Mouse (Mus musculus): Measurements from ENCODE around the gene Gm12216. TPM values are rescaled to one million over a fixed set of nuclear protein-coding genes. Genes with fewer than 3 reads are reported as not detected.

The Gm12216 gene
- polyA plus RNA-seq, 1 experiment from 2014 or later = 0.40 TPM

DNA sequence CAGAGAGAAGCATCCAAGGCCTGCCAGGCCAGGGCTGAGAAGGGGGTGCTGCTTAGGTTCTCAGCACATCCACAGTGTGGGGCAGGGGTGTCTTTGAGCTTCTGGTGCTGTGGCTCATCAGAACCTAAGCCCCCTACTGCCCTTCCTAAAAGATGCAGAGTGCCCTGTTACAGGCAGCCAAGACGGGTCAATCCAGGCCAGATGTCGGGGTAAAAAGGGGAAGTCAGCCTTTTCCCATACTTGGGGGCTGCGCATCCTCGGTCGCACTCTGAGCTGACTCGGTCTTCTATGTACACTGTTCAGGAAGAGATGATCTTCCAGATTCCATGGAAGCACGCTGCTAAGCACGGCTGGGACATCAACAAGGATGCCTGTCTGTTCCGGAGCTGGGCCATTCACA lies 86.5 kb downstream of the Gm12216 start:
- Histone ChIP-seq H3K9ac (ENCODE audit: low read depth, low read length) (no peak overlapping the region), H3K27ac (ENCODE audit: low read depth, low read length) (no peak overlapping the region), H3K9me3 (ENCODE audit: control insufficient read depth, low read length) (no peaks in the 10 kb centered on the region), H3K4me2 (ENCODE audit: low read length) (no peak overlapping the region), H3K4me1 (ENCODE audit: control insufficient read depth, insufficient read depth, low read depth, low read length) (peaks cover 4% of the 10 kb centered on the region; the same call in 1 of the 2 replicates), H3K4me3 (ENCODE audit: low read length) (no peak overlapping the region), H3K27me3 (replicated peaks; ENCODE audit: control insufficient read depth, insufficient read depth, low read length) (peaks cover 6% of the 10 kb centered on the region), H3K36me3 (ENCODE audit: control insufficient read depth, insufficient read depth, low read length) (no peaks in the 10 kb centered on the region)
- WGBS = 83% methylated on average over 9 of the region's 9 CpGs
- no peak for ATAC-seq

DNA sequence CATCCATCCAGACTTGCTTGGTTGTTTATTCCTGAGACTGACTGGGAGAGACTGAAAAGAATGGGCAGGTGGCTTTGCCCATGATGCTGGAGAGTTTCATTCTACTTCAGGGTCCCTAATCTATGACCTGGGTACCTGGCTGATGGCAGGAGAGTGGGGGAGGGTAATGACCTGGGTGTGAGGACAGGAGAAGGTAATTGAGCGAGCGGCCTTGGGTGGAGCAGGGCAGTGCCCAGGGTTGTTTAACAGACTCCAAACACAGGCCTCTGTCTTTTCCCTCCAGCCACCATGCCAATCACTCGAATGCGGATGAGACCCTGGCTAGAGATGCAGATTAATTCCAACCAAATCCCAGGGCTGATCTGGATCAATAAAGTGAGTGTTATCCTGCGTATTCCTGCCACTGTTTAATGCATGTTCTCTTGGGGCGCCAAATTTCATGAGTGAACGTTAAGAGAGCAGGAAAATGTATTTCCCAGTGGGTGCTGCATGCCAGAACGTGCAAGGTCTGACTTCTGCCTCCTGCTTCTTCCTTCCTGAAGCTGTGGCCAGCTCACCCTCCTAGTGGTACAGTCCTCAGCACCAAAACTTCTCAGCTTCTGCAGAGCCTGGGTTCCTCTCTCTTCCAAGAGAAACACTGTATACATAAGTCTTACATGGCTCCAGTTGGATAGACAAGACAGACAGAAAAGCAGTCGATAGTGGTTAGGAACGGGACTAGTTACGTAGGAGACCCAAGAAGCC lies 87.9 kb downstream of the Gm12216 start:
- Histone ChIP-seq H3K36me3 (ENCODE audit: control insufficient read depth, insufficient read depth, low read length) (no peaks in the 10 kb centered on the region), H3K27ac (ENCODE audit: low read depth, low read length) (no peak overlapping the region), H3K27me3 (replicated peaks; ENCODE audit: control insufficient read depth, insufficient read depth, low read length) (peaks cover 6% of the 10 kb centered on the region), H3K4me1 (ENCODE audit: control insufficient read depth, insufficient read depth, low read depth, low read length) (peaks cover 4% of the 10 kb centered on the region; the same call in 1 of the 2 replicates), H3K9me3 (ENCODE audit: control insufficient read depth, low read length) (no peaks in the 10 kb centered on the region), H3K4me2 (ENCODE audit: low read length) (peak overlapping the region; percentile 91), H3K9ac (ENCODE audit: low read depth, low read length) (no peak overlapping the region), H3K4me3 (ENCODE audit: low read length) (no peak overlapping the region)
- WGBS = 84% methylated on average over 11 of the region's 11 CpGs
- no peak for ATAC-seq

DNA sequence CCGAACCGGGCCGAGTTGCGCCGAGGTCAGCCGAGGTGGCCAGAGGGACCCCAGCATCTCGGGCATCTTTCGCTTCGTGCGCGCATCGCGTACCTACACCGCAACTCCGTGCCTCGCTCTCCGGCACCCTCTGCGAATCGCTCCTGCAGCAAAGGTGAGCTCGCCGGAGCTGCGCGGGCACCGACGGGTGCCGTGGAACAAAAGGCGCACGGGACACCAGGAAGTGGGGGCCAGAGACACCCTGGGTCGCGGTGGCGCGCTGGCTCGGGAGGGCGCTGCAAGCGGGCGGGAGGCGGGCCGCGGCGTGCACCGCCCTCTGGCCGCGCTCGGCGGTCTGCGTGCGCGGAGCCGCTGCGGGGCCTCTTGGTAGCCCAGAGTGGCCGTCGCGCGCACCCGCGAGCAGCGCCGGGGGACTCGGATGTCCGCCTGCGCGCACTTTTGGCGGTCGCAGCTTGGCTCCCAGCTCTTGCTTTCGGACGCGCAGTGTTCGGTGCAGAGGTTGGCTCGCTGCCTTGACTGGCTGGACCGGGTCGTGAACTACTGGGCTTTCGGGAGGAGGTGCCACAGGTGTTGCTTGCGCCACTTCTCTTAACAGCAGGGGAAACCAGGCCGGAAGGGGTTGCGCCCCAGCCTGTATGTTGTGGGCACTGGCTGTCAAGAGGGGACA lies 88.8 kb downstream of the Gm12216 start:
- H3K4me2 ChIP-seq (ENCODE audit: low read length) = peak overlapping the region; percentile 91
- H3K4me1 ChIP-seq (ENCODE audit: control insufficient read depth, insufficient read depth, low read depth, low read length) = peaks cover 4% of the 10 kb centered on the region; the same call in 1 of the 2 replicates
- no peaks in the 10 kb centered on the region for H3K9me3 ChIP-seq (ENCODE audit: control insufficient read depth, low read length)
- under 1% methylated on average over 67 of the region's 75 CpGs for WGBS
- no peaks in the 10 kb centered on the region for H3K36me3 ChIP-seq (ENCODE audit: control insufficient read depth, insufficient read depth, low read length)
- ATAC-seq = peak; percentile 75
- peaks cover 6% of the 10 kb centered on the region for H3K27me3 ChIP-seq (replicated peaks; ENCODE audit: control insufficient read depth, insufficient read depth, low read length)
- peak overlapping the region; percentile 79 for H3K4me3 ChIP-seq (ENCODE audit: low read length)
- no peak overlapping the region for H3K27ac ChIP-seq (ENCODE audit: low read depth, low read length)
- H3K9ac ChIP-seq (ENCODE audit: low read depth, low read length) = peak overlapping the region; percentile 75

DNA sequence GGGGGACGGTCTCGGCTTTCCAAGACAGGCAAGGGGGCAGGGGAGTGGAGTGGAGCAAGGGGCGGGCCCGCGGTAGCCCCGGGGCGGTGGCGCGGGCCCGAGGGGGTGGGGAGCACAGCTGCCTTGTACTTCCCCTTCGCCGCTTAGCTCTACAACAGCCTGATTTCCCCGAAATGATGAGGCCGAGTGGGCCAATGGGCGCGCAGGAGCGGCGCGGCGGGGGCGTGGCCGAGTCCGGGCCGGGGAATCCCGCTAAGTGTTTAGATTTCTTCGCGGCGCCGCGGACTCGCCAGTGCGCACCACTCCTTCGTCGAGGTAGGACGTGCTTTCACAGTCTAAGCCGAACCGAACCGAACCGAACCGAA lies 89.3 kb downstream of the Gm12216 start, which contains the start of gene Irf1:
Irf1 (plus strand) TSS at position 255 of the 365 bp plus-strand sequence.
- H3K4me2 ChIP-seq (ENCODE audit: low read length) = peak within 1 kb of the TSS; percentile 91
- peak; percentile 95 for ATAC-seq
- no peak within 1 kb of the TSS for H3K27ac ChIP-seq (ENCODE audit: low read depth, low read length)

DNA sequence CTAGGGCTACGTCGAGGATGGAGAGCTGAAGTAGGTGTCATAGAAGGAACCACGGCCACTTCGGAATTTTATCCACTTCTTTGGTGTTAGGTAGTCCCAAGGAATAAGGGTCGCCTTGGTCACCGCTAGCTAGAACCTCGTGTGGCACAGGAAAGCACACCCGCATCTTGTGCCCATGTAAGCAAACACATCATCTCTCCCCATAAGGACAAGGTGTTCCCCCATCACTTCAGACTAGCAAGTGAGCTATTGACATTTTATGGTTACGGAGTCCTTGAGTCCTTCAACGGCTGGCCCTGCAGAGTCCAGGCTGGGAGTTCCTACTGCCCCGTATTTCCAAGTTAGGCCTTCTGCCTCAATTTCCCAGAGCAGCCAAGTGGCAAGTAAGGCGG lies 89.9 kb downstream of the Gm12216 start:
- no peak for ATAC-seq
- peaks cover 4% of the 10 kb centered on the region for H3K4me1 ChIP-seq (ENCODE audit: control insufficient read depth, insufficient read depth, low read depth, low read length)
- peak overlapping the region; percentile 75 for H3K9ac ChIP-seq (ENCODE audit: low read depth, low read length)
- H3K27ac ChIP-seq (ENCODE audit: low read depth, low read length) = no peak overlapping the region
- H3K27me3 ChIP-seq (replicated peaks; ENCODE audit: control insufficient read depth, insufficient read depth, low read length) = peaks cover 6% of the 10 kb centered on the region
- 64% methylated on average over 12 of the region's 12 CpGs for WGBS
- H3K4me2 ChIP-seq (ENCODE audit: low read length) = peak overlapping the region; percentile 91
- peak overlapping the region; percentile 79 for H3K4me3 ChIP-seq (ENCODE audit: low read length)
- H3K9me3 ChIP-seq (ENCODE audit: control insufficient read depth, low read length) = no peaks in the 10 kb centered on the region
- H3K36me3 ChIP-seq (ENCODE audit: control insufficient read depth, insufficient read depth, low read length) = no peaks in the 10 kb centered on the region

More for the DNA sequence above, 89.3 kb downstream of the Gm12216 start, which contains the start of gene Irf1:
- peak within 1 kb of the TSS; percentile 75 for H3K9ac ChIP-seq (ENCODE audit: low read depth, low read length)
- H3K27me3 ChIP-seq (replicated peaks; ENCODE audit: control insufficient read depth, insufficient read depth, low read length) = peaks cover 6% of the 10 kb centered on the region
- no peaks in the 10 kb centered on the region for H3K9me3 ChIP-seq (ENCODE audit: control insufficient read depth, low read length)
- WGBS = under 1% methylated on average over 40 of the region's 40 CpGs
- H3K4me1 ChIP-seq (ENCODE audit: control insufficient read depth, insufficient read depth, low read depth, low read length) = peaks cover 4% of the 10 kb centered on the region; the same call in 1 of the 2 replicates
- no peaks in the 10 kb centered on the region for H3K36me3 ChIP-seq (ENCODE audit: control insufficient read depth, insufficient read depth, low read length)
- peak within 1 kb of the TSS; percentile 79 for H3K4me3 ChIP-seq (ENCODE audit: low read length)

DNA sequence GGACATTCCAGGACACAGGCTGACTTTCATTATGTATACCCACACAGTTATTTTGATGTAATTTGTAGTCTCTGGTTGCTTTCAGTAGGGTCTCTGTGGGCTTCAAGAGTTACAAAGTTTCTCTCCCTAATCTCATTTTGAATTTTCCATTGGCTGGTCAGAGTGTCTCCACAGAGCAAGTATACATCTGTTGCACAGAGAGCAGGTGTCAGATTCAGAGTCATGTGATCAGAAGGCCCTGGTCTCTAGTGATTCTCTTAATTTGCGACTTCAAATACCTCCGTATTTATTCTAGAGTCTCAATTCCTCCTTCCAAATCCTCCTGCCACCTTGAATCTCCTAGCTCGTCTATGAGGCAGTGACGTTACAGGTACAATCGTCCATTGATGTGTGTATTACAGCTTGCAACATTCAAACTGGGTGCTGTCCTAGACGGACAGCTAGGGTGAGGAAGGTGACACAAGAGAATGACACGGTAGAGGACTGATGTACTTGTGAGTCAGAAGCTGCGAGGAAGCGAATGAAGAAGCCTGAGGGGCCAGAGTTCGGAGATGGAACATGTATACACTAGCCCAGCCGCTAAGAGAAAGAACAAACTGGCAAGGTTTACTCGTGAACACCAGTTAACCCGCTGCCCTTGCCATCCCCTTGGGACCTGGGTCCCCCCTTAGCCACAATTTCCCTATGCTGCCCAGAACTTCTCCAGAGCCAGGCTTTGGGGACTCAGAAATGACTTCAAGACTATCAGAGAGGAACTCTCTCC lies 90.5 kb downstream of the Gm12216 start:
- no peak for ATAC-seq
- no peaks in the 10 kb centered on the region for H3K9me3 ChIP-seq (ENCODE audit: control insufficient read depth, low read length)
- H3K27me3 ChIP-seq (replicated peaks; ENCODE audit: control insufficient read depth, insufficient read depth, low read length) = peaks cover 8% of the 10 kb centered on the region
- no peak overlapping the region for H3K4me3 ChIP-seq (ENCODE audit: low read length)
- no peaks in the 10 kb centered on the region for H3K36me3 ChIP-seq (ENCODE audit: control insufficient read depth, insufficient read depth, low read length)
- H3K9ac ChIP-seq (ENCODE audit: low read depth, low read length) = no peak overlapping the region
- H3K4me1 ChIP-seq (ENCODE audit: control insufficient read depth, insufficient read depth, low read depth, low read length) = peaks cover 7% of the 10 kb centered on the region
- H3K4me2 ChIP-seq (ENCODE audit: low read length) = no peak overlapping the region
- H3K27ac ChIP-seq (ENCODE audit: low read depth, low read length) = no peak overlapping the region
- 75% methylated on average over 13 of the region's 13 CpGs for WGBS

DNA sequence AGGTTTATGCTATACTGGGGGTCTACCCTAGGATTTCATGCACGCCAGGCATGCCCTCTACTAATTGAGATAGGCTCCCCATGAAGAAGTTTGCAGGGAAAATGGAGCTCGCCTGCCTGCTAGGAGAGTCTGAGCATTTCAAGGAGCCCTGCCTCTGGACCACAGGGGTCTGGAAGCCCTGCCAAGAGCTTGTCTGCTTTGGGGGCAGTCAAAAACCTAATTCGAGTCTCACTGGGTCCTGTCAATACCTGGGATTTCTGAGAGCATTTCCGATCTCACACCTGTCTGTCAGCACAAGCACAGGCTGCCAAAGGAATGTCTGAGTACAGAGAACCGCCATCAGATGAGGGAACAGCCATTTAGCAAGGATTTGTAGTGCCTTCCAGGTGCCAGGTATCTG lies 94.5 kb downstream of the Gm12216 start:
- Histone ChIP-seq H3K9me3 (ENCODE audit: control insufficient read depth, low read length) (no peaks in the 10 kb centered on the region), H3K9ac (ENCODE audit: low read depth, low read length) (no peak overlapping the region), H3K27ac (ENCODE audit: low read depth, low read length) (no peak overlapping the region), H3K27me3 (replicated peaks; ENCODE audit: control insufficient read depth, insufficient read depth, low read length) (peaks cover 18% of the 10 kb centered on the region), H3K4me3 (ENCODE audit: low read length) (no peak overlapping the region), H3K4me2 (ENCODE audit: low read length) (no peak overlapping the region), H3K4me1 (ENCODE audit: control insufficient read depth, insufficient read depth, low read depth, low read length) (peaks cover 25% of the 10 kb centered on the region), H3K36me3 (ENCODE audit: control insufficient read depth, insufficient read depth, low read length) (no peaks in the 10 kb centered on the region)
- ATAC-seq = no peak
- 49% methylated on average over 5 of the region's 5 CpGs for WGBS

DNA sequence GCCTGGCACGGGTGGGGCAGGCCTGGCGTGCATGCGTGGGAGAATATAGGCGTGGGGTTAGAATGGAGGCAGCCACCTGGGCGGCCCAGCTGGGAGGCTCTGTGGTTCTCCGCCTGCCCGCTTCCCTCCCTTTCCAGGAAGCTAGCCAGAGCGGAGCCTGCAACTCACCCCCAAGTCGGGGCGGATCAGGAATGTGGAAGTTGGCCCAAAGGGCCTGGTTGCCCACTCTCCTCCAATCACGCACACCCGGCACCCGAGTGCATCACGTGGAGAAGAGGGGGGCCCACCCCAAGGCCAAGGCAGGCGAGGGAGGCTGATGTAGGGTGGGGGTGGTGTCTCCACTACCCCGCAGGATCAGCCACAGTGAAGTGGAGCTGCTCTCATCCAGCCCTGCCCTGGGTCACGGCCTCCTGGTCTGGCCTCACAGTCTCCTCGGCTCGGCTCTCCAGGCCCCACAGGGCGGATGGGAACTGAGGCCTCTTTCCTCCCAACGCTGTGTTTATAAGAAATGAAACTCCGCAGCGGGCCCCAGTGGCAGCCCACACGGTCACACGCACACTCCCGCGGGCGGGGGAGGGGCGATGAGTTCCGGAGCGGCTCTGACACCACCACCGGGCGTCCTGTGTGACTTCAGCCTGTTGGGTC lies 95.4 kb downstream of the Gm12216 start:
- H3K9ac ChIP-seq (ENCODE audit: low read depth, low read length) = peak overlapping the region; percentile 63
- peaks cover 15% of the 10 kb centered on the region for H3K27me3 ChIP-seq (replicated peaks; ENCODE audit: control insufficient read depth, insufficient read depth, low read length)
- 2% methylated on average over 33 of the region's 33 CpGs for WGBS
- no peaks in the 10 kb centered on the region for H3K36me3 ChIP-seq (ENCODE audit: control insufficient read depth, insufficient read depth, low read length)
- H3K4me1 ChIP-seq (ENCODE audit: control insufficient read depth, insufficient read depth, low read depth, low read length) = peaks cover 25% of the 10 kb centered on the region
- peak overlapping the region; percentile 68 for H3K27ac ChIP-seq (ENCODE audit: low read depth, low read length)
- H3K4me3 ChIP-seq (ENCODE audit: low read length) = peak overlapping the region; percentile 32
- no peaks in the 10 kb centered on the region for H3K9me3 ChIP-seq (ENCODE audit: control insufficient read depth, low read length)
- ATAC-seq = peak; percentile 68
- peak overlapping the region; percentile 74 for H3K4me2 ChIP-seq (ENCODE audit: low read length)

Data from hindbrain, embryonic 16.5 days (tissue).